Mouse (Mus musculus) liver, embryonic 12.5 days (tissue): ENCODE measurements around the gene Tfr2. TPM values are rescaled to one million over a fixed set of nuclear protein-coding genes. Genes with fewer than 3 reads are reported as not detected.
"Not testable (repeated sequence)": the region's sequence is repeated elsewhere in the genome, so short reads cannot be mapped to it uniquely, and the experiment has no call there.

Source experiments
- ATAC-seq: fragments of 200-750 bp; cut with Nextera tagmentation; 2 replicates; pipeline ENCODE4 v1.8.0; 2017; ENCODE audit warnings: moderate number of reproducible peaks, mild to moderate bottlenecking, moderate library complexity
- H3K27ac ChIP-seq: fragments of 300-500 bp; sonication (generic); 2 replicates; pipeline ENCODE4 v1.5.1; 2016; ENCODE audit warnings: mild to moderate bottlenecking
- H3K27me3 ChIP-seq: fragments of 300-500 bp; sonication (generic); replicated peaks from 2 replicates; pipeline ENCODE4 v1.6.1; 2016; ENCODE audit warnings: mild to moderate bottlenecking, moderate library complexity
- H3K36me3 ChIP-seq: fragments of 300-500 bp; sonication (generic); 2 replicates; pipeline ENCODE4 v1.6.1; 2016; ENCODE audit warnings: mild to moderate bottlenecking, moderate library complexity
- H3K4me1 ChIP-seq: fragments of 300-500 bp; sonication (generic); 2 replicates; pipeline ENCODE4 v1.6.1; 2016
- H3K4me2 ChIP-seq: fragments of 300-500 bp; sonication (generic); 2 replicates; pipeline ENCODE4 v1.6.1; 2016; ENCODE audit warnings: mild to moderate bottlenecking, moderate library complexity
- H3K4me3 ChIP-seq: fragments of 300-500 bp; sonication (generic); 2 replicates; pipeline ENCODE4 v1.5.1; 2016; ENCODE audit warnings: mild to moderate bottlenecking, moderate library complexity
- H3K9ac ChIP-seq: fragments of 300-500 bp; sonication (generic); 2 replicates; pipeline ENCODE4 v1.6.1; 2016; ENCODE audit warnings: mild to moderate bottlenecking, moderate library complexity
- H3K9me3 ChIP-seq: fragments of 300-500 bp; sonication (generic); replicated peaks from 2 replicates; pipeline ENCODE4 v1.6.1; 2016; ENCODE audit warnings: mild to moderate bottlenecking, moderate library complexity
- WGBS: fragments of 180-500 bp; shearing (Covaris S2); methylation state at CpG from one replicate; pipeline ENCODE4 v1.1.7; 2016; ENCODE audit not compliant: insufficient replicate concordance; 5-methylcytosine and 5-hydroxymethylcytosine counted together
- polyA plus RNA-seq: library from polyadenylated mRNA; unstranded; fragments of >200 nt; fragmentation: Nextera tagmentation; extraction: Ambion mirVana; gene quantifications from 2 replicates; pipeline ENCODE4 v1.2.1, GENCODE M21; 2016

Gene Tfr2
- polyA plus RNA-seq, 1 experiment from 2014 or later, result 51.0 TPM

GRCm38 (mm10) chr5:137610548-137611244, 41.1 kb downstream of the Tfr2 start:
- H3K9ac ChIP-seq, result 0 out of 2 replicates have a peak overlapping the region, but pooled peaks have one; percentile 2
- no peak for ATAC-seq
- H3K27ac ChIP-seq, result peak overlapping the region; percentile 59
- H3K9me3 ChIP-seq, result no peaks in the 10 kb centered on the region
- H3K27me3 ChIP-seq, result peaks cover 30% of the 10 kb centered on the region
- 33% methylated on average over 12 of the region's 12 CpGs for WGBS
- H3K4me3 ChIP-seq, result peak overlapping the region; percentile 7
- H3K4me2 ChIP-seq, result peak overlapping the region; percentile 39
- peaks cover 58% of the 10 kb centered on the region for H3K4me1 ChIP-seq
- peaks cover 17% of the 10 kb centered on the region for H3K36me3 ChIP-seq

GRCm38 (mm10) chr5:137611245-137611602, 41.6 kb downstream of the Tfr2 start:
- H3K27me3 ChIP-seq, result peaks cover 30% of the 10 kb centered on the region
- peak overlapping the region; percentile 39 for H3K4me2 ChIP-seq
- peaks cover 12% of the 10 kb centered on the region for H3K36me3 ChIP-seq
- peak overlapping the region; percentile 59 for H3K27ac ChIP-seq
- peak overlapping the region; percentile 7 for H3K4me3 ChIP-seq
- no peaks in the 10 kb centered on the region for H3K9me3 ChIP-seq
- H3K9ac ChIP-seq, result 0 out of 2 replicates have a peak overlapping the region, but pooled peaks have one; percentile 2
- H3K4me1 ChIP-seq, result peaks cover 53% of the 10 kb centered on the region
- WGBS, result 20% methylated on average over 6 of the region's 6 CpGs
- ATAC-seq, result no peak

DNA sequence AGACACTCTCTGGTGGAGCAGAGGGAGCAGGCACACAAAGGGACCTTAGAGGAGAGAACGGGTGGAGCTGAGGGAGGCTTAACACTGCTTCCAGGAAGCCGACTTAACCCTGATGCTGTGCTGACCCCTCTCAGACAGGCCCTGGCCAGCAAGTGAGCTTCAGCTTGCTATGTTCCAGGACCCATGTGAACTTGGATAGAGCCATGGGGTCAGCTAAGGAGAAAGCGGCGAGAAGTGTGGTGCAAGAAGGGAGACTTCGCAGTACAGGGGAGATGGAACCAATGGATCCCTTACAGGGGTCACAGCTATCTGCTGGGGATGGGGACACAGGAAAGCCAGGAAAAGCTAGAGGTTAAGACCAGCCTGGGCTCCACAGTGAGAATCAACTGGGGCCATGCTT, 43.4 kb downstream of the Tfr2 start:
- WGBS, result 74% methylated on average over 5 of the region's 5 CpGs
- Histone ChIP-seq H3K9ac (no peak overlapping the region), H3K4me2 (no peak overlapping the region), H3K4me3 (no peak overlapping the region), H3K36me3 (no peaks in the 10 kb centered on the region), H3K9me3 (no peaks in the 10 kb centered on the region), H3K4me1 (peaks cover 53% of the 10 kb centered on the region), H3K27me3 (peaks cover 33% of the 10 kb centered on the region), H3K27ac (no peak overlapping the region)
- ATAC-seq, result no peak

DNA sequence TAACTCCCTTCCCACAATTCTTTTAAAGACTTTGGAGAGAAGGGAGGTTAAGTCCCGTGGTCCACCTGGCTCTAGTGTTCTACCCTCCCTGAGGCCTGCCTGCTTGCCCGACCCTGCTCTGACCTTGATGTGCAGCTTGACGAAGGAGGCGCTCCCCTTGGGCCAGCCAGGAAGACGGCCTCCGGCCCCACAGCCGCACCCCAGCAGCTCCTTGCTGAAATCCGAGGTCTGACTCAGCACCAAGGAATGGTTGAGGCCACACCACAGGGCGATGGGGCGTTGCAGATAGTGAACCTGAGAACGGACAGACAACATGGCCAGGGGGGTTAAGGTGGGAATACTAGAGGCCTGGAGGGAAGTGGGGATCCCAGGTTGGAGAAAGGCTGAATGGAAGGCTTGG, 43.9 kb downstream of the Tfr2 start, which contains the start of gene Pcolce:
Gene Pcolce, minus strand, starts transcription at position 235 of the 400 bp plus-strand sequence.
- Histone ChIP-seq H3K9ac (no peak within 1 kb of the TSS), H3K9me3 (no peaks in the 10 kb centered on the region), H3K4me1 (peaks cover 48% of the 10 kb centered on the region), H3K4me3 (no peak within 1 kb of the TSS), H3K4me2 (no peak within 1 kb of the TSS), H3K27ac (no peak within 1 kb of the TSS), H3K27me3 (peaks cover 33% of the 10 kb centered on the region), H3K36me3 (no peaks in the 10 kb centered on the region)
- WGBS, result 41% methylated on average over 11 of the region's 11 CpGs
- no peak for ATAC-seq

GRCm38 (mm10) chr5:137614921-137615320, 45.3 kb downstream of the Tfr2 start:
- H3K9ac ChIP-seq, result not testable (repeated sequence)
- 82% methylated on average over 2 of the region's 2 CpGs for WGBS

GRCm38 (mm10) chr5:137615347-137615746, 45.7 kb downstream of the Tfr2 start:
- Histone ChIP-seq H3K9ac (no peak overlapping the region), H3K9me3 (no peaks in the 10 kb centered on the region), H3K27ac (no peak overlapping the region), H3K27me3 (peaks cover 23% of the 10 kb centered on the region), H3K4me3 (no peak overlapping the region), H3K4me2 (no peak overlapping the region), H3K36me3 (no peaks in the 10 kb centered on the region), H3K4me1 (peaks cover 30% of the 10 kb centered on the region)
- 69% methylated on average over 7 of the region's 7 CpGs for WGBS
- ATAC-seq, result no peak

More at GRCm38 (mm10) chr5:137614921-137615320, 45.3 kb downstream of the Tfr2 start:
- H3K27ac ChIP-seq, ATAC-seq, H3K36me3 ChIP-seq, H3K4me3 ChIP-seq, H3K9me3 ChIP-seq, H3K4me2 ChIP-seq: not testable (repeated sequence)
- peaks cover 35% of the 10 kb centered on the region for H3K4me1 ChIP-seq
- H3K27me3 ChIP-seq, result peaks cover 22% of the 10 kb centered on the region

- H3K27me3 ChIP-seq, result peaks cover 25% of the 10 kb centered on the region; the same call in 1 of the 2 replicates
- H3K9ac ChIP-seq, result no peak overlapping the region
- H3K9me3 ChIP-seq, result no peaks in the 10 kb centered on the region
- ATAC-seq, result no peak
- H3K4me2 ChIP-seq, result no peak overlapping the region
- no peaks in the 10 kb centered on the region for H3K36me3 ChIP-seq
- 34% methylated on average over 11 of the region's 11 CpGs for WGBS
- no peak overlapping the region for H3K27ac ChIP-seq
- no peak overlapping the region for H3K4me3 ChIP-seq
- peaks cover 19% of the 10 kb centered on the region for H3K4me1 ChIP-seq
Measured at GRCm38 (mm10) chr5:137623937-137624530, 54.4 kb downstream of the Tfr2 start.

GRCm38 (mm10) chr5:137627991-137628390, 58.4 kb downstream of the Tfr2 start:
- Histone ChIP-seq H3K4me3 (peak overlapping the region; percentile 84), H3K4me1 (peaks cover 55% of the 10 kb centered on the region), H3K36me3 (peaks cover 14% of the 10 kb centered on the region), H3K9me3 (no peaks in the 10 kb centered on the region), H3K9ac (peak overlapping the region; percentile 78), H3K27ac (peak overlapping the region; percentile 89), H3K27me3 (0 out of 2 replicates have a peak, but pooled peaks cover 9% of the 10 kb centered on the region), H3K4me2 (peak overlapping the region; percentile 93)
- no peak for ATAC-seq
- WGBS, result 3% methylated on average over 9 of the region's 9 CpGs

GRCm38 (mm10) chr5:137628498-137629305, 59.1 kb downstream of the Tfr2 start, which contains the start of the genes Fbxo24, Lrch4 and Gm20605:
Gene Fbxo24 (minus strand): TSS chr5:137629002.
Gene Lrch4 (plus strand): TSS chr5:137629121.
Gene Gm20605 (plus strand): TSS chr5:137629175.
- Histone ChIP-seq H3K27me3 (0 out of 2 replicates have a peak, but pooled peaks cover 8% of the 10 kb centered on the region), H3K9me3 (no peaks in the 10 kb centered on the region), H3K36me3 (peaks cover 21% of the 10 kb centered on the region), H3K27ac (peak within 1 kb of the TSS; percentile 96), H3K4me2 (peak within 1 kb of the TSS; percentile 93), H3K9ac (peak within 1 kb of the TSS; percentile 85), H3K4me1 (peaks cover 55% of the 10 kb centered on the region), H3K4me3 (peak within 1 kb of the TSS; percentile 84)
- ATAC-seq, result peak; percentile 93
- WGBS, result under 1% methylated on average over 45 of the region's 46 CpGs

DNA sequence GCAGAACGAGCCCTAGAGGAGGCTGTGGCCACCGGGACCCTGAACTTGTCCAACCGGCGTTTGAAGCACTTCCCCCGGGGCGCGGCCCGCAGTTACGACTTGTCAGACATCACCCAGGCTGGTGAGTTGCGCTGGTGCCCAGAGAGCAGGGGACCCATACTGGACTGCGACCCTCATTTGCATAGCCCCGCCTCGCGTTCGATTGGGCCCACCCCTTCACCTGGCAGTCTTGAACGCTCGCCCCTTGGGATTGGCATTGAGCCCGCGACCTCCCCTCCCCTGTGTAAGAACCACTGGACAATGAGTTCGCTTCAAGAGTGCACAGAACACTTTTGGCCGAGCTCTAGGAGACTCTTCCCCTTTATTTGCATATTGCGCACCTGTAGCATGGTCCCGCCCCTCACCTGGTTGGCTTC, 59.7 kb downstream of the Tfr2 start:
- H3K4me1 ChIP-seq, result peaks cover 55% of the 10 kb centered on the region
- 0 out of 2 replicates have a peak, but pooled peaks cover 8% of the 10 kb centered on the region for H3K27me3 ChIP-seq
- H3K27ac ChIP-seq, result peak overlapping the region; percentile 96
- peak overlapping the region; percentile 84 for H3K4me3 ChIP-seq
- H3K4me2 ChIP-seq, result peak overlapping the region; percentile 93
- peaks cover 27% of the 10 kb centered on the region for H3K36me3 ChIP-seq
- H3K9me3 ChIP-seq, result no peaks in the 10 kb centered on the region
- peak overlapping the region; percentile 85 for H3K9ac ChIP-seq
- ATAC-seq, result peak; percentile 38
- WGBS, result under 1% methylated on average over 23 of the region's 23 CpGs

DNA sequence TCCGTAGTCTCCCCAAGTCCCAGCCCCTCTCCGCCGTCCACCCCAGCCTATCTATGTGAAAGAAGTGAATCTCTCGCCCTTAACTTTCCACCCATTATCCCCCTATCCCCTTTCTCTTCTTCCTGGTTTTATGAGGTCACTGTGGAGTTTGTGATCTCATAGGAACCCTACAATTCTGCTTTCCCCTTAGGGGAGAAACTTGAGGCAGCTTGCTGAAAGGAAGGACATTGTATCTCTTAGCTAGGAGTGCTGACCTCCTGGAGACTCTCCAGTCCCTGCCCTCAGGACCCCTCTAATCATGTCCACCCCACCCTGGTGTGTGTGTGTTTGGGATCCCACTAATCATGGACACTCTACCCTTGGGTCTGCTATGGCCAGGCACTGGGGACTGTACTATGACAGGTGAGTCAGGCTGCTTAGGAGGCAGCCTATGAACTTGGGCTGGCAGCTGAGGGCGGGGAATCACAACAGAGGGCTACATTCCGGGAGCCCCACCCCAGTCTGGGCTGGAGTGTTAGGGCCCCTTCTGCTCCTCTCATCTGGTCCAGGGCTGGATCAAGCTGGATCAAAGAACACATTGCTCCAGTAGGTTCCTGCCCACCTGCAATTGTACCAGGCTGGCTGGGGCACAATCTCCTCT, 60.4 kb downstream of the Tfr2 start:
- peak overlapping the region; percentile 93 for H3K4me2 ChIP-seq
- 7% methylated on average over 6 of the region's 6 CpGs for WGBS
- H3K4me3 ChIP-seq, result peak overlapping the region; percentile 84
- H3K4me1 ChIP-seq, result peaks cover 50% of the 10 kb centered on the region
- H3K36me3 ChIP-seq, result peaks cover 35% of the 10 kb centered on the region
- ATAC-seq, result no peak
- H3K9me3 ChIP-seq, result no peaks in the 10 kb centered on the region
- H3K27me3 ChIP-seq, result 0 out of 2 replicates have a peak, but pooled peaks cover 5% of the 10 kb centered on the region
- peak overlapping the region; percentile 85 for H3K9ac ChIP-seq
- peak overlapping the region; percentile 96 for H3K27ac ChIP-seq
